Mouse (Mus musculus): ENCODE measurements around the gene Ifrd1. TPM values are rescaled to one million over a fixed set of nuclear protein-coding genes. Genes with fewer than 3 reads are reported as not detected.
A peak's percentile ranks its signal among the peaks of the same experiment; 100 is the strongest.
"Not testable (repeated sequence)": the region's sequence is repeated elsewhere in the genome, so short reads cannot be mapped to it uniquely, and the experiment has no call there.

Gene Ifrd1
- polyA plus RNA-seq, 1 experiment from 2014 or later: 92.3 TPM

DNA sequence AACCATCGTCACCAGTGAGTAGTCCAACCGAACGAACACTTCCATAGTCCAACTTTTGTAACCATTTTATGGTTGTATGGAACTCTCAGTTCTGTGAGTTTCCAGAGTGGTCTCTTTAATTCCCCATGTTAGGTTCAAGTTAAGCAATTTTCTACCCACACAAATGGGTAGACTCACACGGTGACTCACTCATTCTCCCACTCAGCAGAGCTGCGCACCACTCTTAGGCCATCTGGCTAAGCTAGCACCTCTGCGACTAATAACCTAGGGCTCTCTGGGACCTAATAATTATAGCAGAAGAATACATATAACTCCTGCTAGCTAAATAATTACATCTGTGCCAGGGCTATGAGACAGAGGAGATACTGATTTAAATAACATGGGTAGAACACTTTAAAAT, 14.7 kb upstream of the Ifrd1 start:
- no peak overlapping the region for H3K4me2 ChIP-seq (ENCODE audit: low read depth, low read length)
- no peaks in the 10 kb centered on the region for H3K9me3 ChIP-seq (replicated peaks; ENCODE audit: control insufficient read depth, low read length)
- H3K27me3 ChIP-seq (ENCODE audit: control insufficient read depth, insufficient read depth, low read length): no peaks in the 10 kb centered on the region
- H3K4me3 ChIP-seq (replicated peaks; ENCODE audit: low read length): no peak overlapping the region
- WGBS: 97% methylated on average over 6 of the region's 6 CpGs
- H3K4me1 ChIP-seq (ENCODE audit: control insufficient read depth, insufficient read depth, low read length): no peaks in the 10 kb centered on the region
- no peak overlapping the region for H3K9ac ChIP-seq (ENCODE audit: low read length)
- H3K36me3 ChIP-seq (ENCODE audit: control insufficient read depth, insufficient read depth, low read length): no peaks in the 10 kb centered on the region
- no peak for ATAC-seq (ENCODE audit: insufficient read depth, low FRiP score)
- no peak overlapping the region for H3K27ac ChIP-seq (ENCODE audit: low read length)

- H3K27ac ChIP-seq (ENCODE audit: low read length): no peak overlapping the region
- no peaks in the 10 kb centered on the region for H3K36me3 ChIP-seq (ENCODE audit: control insufficient read depth, insufficient read depth, low read length)
- H3K4me3 ChIP-seq (replicated peaks; ENCODE audit: low read length): no peak overlapping the region
- H3K4me1 ChIP-seq (ENCODE audit: control insufficient read depth, insufficient read depth, low read length): no peaks in the 10 kb centered on the region
- no peak overlapping the region for H3K4me2 ChIP-seq (ENCODE audit: low read depth, low read length)
- no peak for ATAC-seq (ENCODE audit: insufficient read depth, low FRiP score)
- no peak overlapping the region for H3K9ac ChIP-seq (ENCODE audit: low read length)
- no peaks in the 10 kb centered on the region for H3K9me3 ChIP-seq (replicated peaks; ENCODE audit: control insufficient read depth, low read length)
- H3K27me3 ChIP-seq (ENCODE audit: control insufficient read depth, insufficient read depth, low read length): no peaks in the 10 kb centered on the region
- 86% methylated on average over 6 of the region's 6 CpGs for WGBS
These were observed 10.2 kb upstream of the Ifrd1 start for GRCm38 (mm10) chr12:40258462-40259000.

DNA sequence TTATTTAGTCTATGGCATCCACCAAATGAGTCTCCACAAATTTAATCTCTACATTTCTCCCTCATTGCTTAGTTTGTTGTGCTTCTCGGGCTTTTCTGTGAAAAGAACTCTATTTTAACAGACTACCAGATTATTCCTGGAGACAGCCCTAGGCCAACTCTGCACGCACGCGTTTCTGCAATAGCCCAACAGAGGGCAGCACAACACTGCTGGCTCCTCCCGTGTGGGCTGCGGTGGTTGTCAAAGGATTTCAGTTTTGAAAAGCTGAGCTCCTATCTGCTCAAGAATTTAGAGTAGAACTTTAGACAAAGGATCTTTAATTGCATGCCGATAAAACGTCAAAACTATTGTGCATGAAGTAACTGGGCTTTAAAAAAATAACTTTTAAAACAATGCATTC, 8.9 kb upstream of the Ifrd1 start:
- Histone ChIP-seq H3K4me1 (ENCODE audit: control insufficient read depth, insufficient read depth, low read length) (no peaks in the 10 kb centered on the region), H3K27ac (ENCODE audit: low read length) (no peak overlapping the region), H3K9ac (ENCODE audit: low read length) (no peak overlapping the region), H3K36me3 (ENCODE audit: control insufficient read depth, insufficient read depth, low read length) (no peaks in the 10 kb centered on the region), H3K9me3 (replicated peaks; ENCODE audit: control insufficient read depth, low read length) (no peaks in the 10 kb centered on the region), H3K27me3 (ENCODE audit: control insufficient read depth, insufficient read depth, low read length) (no peaks in the 10 kb centered on the region), H3K4me2 (ENCODE audit: low read depth, low read length) (no peak overlapping the region), H3K4me3 (replicated peaks; ENCODE audit: low read length) (no peak overlapping the region)
- ATAC-seq (ENCODE audit: insufficient read depth, low FRiP score): no peak
- WGBS: 1% methylated on average over 8 of the region's 8 CpGs

DNA sequence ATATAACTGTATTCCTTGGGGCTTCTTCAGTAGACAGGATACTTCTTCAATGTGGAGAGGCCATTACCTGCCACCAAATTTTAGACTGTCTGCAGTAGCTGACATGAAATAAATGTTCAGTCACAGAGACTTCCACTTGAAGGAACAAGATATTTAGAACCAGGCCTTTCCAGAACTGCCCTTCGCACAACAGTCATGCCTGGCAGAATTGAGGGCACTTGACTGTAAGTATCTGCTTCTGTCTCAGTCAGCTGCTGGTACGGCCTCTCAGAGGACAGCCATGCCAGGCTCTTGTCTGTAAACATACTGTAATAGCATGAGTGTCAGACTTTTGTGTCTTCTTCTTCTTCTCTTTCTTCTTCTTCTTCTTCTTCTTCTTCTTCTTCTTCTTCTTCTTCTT, 8.2 kb upstream of the Ifrd1 start:
- 92% methylated on average over 2 of the region's 2 CpGs for WGBS
- no peak for ATAC-seq (ENCODE audit: insufficient read depth, low FRiP score)

DNA sequence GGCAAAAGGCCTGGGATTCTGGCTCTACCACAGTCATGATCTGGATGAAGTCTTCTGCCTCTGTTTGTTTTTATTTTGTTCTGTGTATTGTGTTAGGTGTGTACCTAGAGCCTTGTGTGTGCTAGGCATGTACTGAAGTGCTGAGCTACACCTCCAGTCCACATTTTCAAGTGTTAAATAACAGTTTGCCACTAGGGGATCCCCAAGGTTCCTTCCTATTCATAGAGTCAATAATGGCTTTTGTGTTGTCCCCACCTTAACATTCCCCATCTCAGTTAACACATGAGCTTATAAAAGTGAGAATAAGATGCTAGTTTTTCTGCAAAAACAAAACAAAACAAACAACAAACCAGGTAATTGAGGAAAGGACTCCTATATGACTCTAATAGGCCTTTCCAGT, 7.7 kb upstream of the Ifrd1 start:
- Histone ChIP-seq H3K36me3 (ENCODE audit: control insufficient read depth, insufficient read depth, low read length) (no peaks in the 10 kb centered on the region), H3K9ac (ENCODE audit: low read length) (no peak overlapping the region), H3K4me1 (ENCODE audit: control insufficient read depth, insufficient read depth, low read length) (no peaks in the 10 kb centered on the region), H3K9me3 (replicated peaks; ENCODE audit: control insufficient read depth, low read length) (no peaks in the 10 kb centered on the region), H3K27ac (ENCODE audit: low read length) (no peak overlapping the region), H3K27me3 (ENCODE audit: control insufficient read depth, insufficient read depth, low read length) (no peaks in the 10 kb centered on the region), H3K4me3 (replicated peaks; ENCODE audit: low read length) (no peak overlapping the region), H3K4me2 (ENCODE audit: low read depth, low read length) (no peak overlapping the region)
- no peak for ATAC-seq (ENCODE audit: insufficient read depth, low FRiP score)

More for the DNA sequence above, 8.2 kb upstream of the Ifrd1 start:
- Histone ChIP-seq H3K4me3 (replicated peaks; ENCODE audit: low read length) (no peak overlapping the region), H3K36me3 (ENCODE audit: control insufficient read depth, insufficient read depth, low read length) (no peaks in the 10 kb centered on the region), H3K27ac (ENCODE audit: low read length) (no peak overlapping the region), H3K4me1 (ENCODE audit: control insufficient read depth, insufficient read depth, low read length) (no peaks in the 10 kb centered on the region), H3K4me2 (ENCODE audit: low read depth, low read length) (no peak overlapping the region), H3K9ac (ENCODE audit: low read length) (no peak overlapping the region), H3K27me3 (ENCODE audit: control insufficient read depth, insufficient read depth, low read length) (no peaks in the 10 kb centered on the region), H3K9me3 (replicated peaks; ENCODE audit: control insufficient read depth, low read length) (no peaks in the 10 kb centered on the region)

GRCm38 (mm10) chr12:40255310-40255709, 7.0 kb upstream of the Ifrd1 start:
- H3K4me2 ChIP-seq (ENCODE audit: low read depth, low read length); H3K36me3 ChIP-seq (ENCODE audit: control insufficient read depth, insufficient read depth, low read length); H3K27ac ChIP-seq (ENCODE audit: low read length); ATAC-seq (ENCODE audit: insufficient read depth, low FRiP score); H3K9ac ChIP-seq (ENCODE audit: low read length); H3K27me3 ChIP-seq (ENCODE audit: control insufficient read depth, insufficient read depth, low read length); H3K9me3 ChIP-seq (replicated peaks; ENCODE audit: control insufficient read depth, low read length); H3K4me1 ChIP-seq (ENCODE audit: control insufficient read depth, insufficient read depth, low read length); H3K4me3 ChIP-seq (replicated peaks; ENCODE audit: low read length): not testable (repeated sequence)
- WGBS: 73% methylated on average over 4 of the region's 4 CpGs

GRCm38 (mm10) chr12:40254729-40255128, 6.4 kb upstream of the Ifrd1 start:
- Histone ChIP-seq H3K4me2 (ENCODE audit: low read depth, low read length) (no peak overlapping the region), H3K27ac (ENCODE audit: low read length) (no peak overlapping the region), H3K27me3 (ENCODE audit: control insufficient read depth, insufficient read depth, low read length) (no peaks in the 10 kb centered on the region), H3K4me3 (replicated peaks; ENCODE audit: low read length) (no peak overlapping the region), H3K4me1 (ENCODE audit: control insufficient read depth, insufficient read depth, low read length) (no peaks in the 10 kb centered on the region), H3K9ac (ENCODE audit: low read length) (no peak overlapping the region), H3K9me3 (replicated peaks; ENCODE audit: control insufficient read depth, low read length) (no peaks in the 10 kb centered on the region), H3K36me3 (ENCODE audit: control insufficient read depth, insufficient read depth, low read length) (no peaks in the 10 kb centered on the region)
- no peak for ATAC-seq (ENCODE audit: insufficient read depth, low FRiP score)
- 79% methylated on average over 11 of the region's 11 CpGs for WGBS

- WGBS: 64% methylated on average over 5 of the region's 5 CpGs
- no peak for ATAC-seq (ENCODE audit: insufficient read depth, low FRiP score)
These were observed 4.9 kb upstream of the Ifrd1 start for GRCm38 (mm10) chr12:40253241-40253640.

DNA sequence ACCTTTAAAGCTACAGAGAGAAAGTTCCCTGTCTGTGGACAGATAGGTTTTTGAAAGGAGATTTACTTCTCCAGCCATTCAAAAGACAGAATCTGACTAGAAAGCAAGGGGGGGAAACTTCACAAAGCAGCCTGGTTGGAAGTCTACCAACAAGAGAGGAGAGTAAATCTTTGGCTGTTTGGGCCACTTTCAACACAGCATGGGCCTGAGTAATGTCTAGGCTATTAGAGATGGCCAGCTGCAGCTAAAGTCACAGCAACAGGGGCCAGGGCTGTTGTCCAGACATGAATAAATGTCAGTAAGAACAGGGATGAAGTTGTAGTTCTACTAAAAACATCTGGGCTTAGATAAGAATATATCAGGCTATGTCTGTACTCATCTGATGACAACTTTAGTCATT, 2.0 kb upstream of the Ifrd1 start:
- H3K4me1 ChIP-seq (ENCODE audit: control insufficient read depth, insufficient read depth, low read length): peaks cover 8% of the 10 kb centered on the region; the same call in 1 of the 2 replicates
- no peak for ATAC-seq (ENCODE audit: insufficient read depth, low FRiP score)
- H3K9me3 ChIP-seq (replicated peaks; ENCODE audit: control insufficient read depth, low read length): no peaks in the 10 kb centered on the region
- H3K4me2 ChIP-seq (ENCODE audit: low read depth, low read length): no peak overlapping the region
- H3K27me3 ChIP-seq (ENCODE audit: control insufficient read depth, insufficient read depth, low read length): no peaks in the 10 kb centered on the region
- no peak overlapping the region for H3K9ac ChIP-seq (ENCODE audit: low read length)
- H3K4me3 ChIP-seq (replicated peaks; ENCODE audit: low read length): no peak overlapping the region
- H3K36me3 ChIP-seq (ENCODE audit: control insufficient read depth, insufficient read depth, low read length): no peaks in the 10 kb centered on the region
- H3K27ac ChIP-seq (ENCODE audit: low read length): no peak overlapping the region

More at GRCm38 (mm10) chr12:40253241-40253640, 4.9 kb upstream of the Ifrd1 start:
- no peak overlapping the region for H3K9ac ChIP-seq (ENCODE audit: low read length)
- H3K9me3 ChIP-seq (replicated peaks; ENCODE audit: control insufficient read depth, low read length): no peaks in the 10 kb centered on the region
- H3K27me3 ChIP-seq (ENCODE audit: control insufficient read depth, insufficient read depth, low read length): no peaks in the 10 kb centered on the region
- H3K4me1 ChIP-seq (ENCODE audit: control insufficient read depth, insufficient read depth, low read length): no peaks in the 10 kb centered on the region
- H3K4me3 ChIP-seq (replicated peaks; ENCODE audit: low read length): no peak overlapping the region
- H3K4me2 ChIP-seq (ENCODE audit: low read depth, low read length): no peak overlapping the region
- no peak overlapping the region for H3K27ac ChIP-seq (ENCODE audit: low read length)
- no peaks in the 10 kb centered on the region for H3K36me3 ChIP-seq (ENCODE audit: control insufficient read depth, insufficient read depth, low read length)

- no peaks in the 10 kb centered on the region for H3K27me3 ChIP-seq (ENCODE audit: control insufficient read depth, insufficient read depth, low read length)
- ATAC-seq (ENCODE audit: insufficient read depth, low FRiP score): peak; percentile 90
- 56% methylated on average over 6 of the region's 6 CpGs for WGBS
- no peak overlapping the region for H3K4me3 ChIP-seq (replicated peaks; ENCODE audit: low read length)
- no peak overlapping the region for H3K4me2 ChIP-seq (ENCODE audit: low read depth, low read length)
- no peaks in the 10 kb centered on the region for H3K36me3 ChIP-seq (ENCODE audit: control insufficient read depth, insufficient read depth, low read length)
- H3K27ac ChIP-seq (ENCODE audit: low read length): 0 out of 2 replicates have a peak overlapping the region, but pooled peaks have one; percentile 30
- no peak overlapping the region for H3K9ac ChIP-seq (ENCODE audit: low read length)
- no peaks in the 10 kb centered on the region for H3K9me3 ChIP-seq (replicated peaks; ENCODE audit: control insufficient read depth, low read length)
- peaks cover 8% of the 10 kb centered on the region; the same call in 1 of the 2 replicates for H3K4me1 ChIP-seq (ENCODE audit: control insufficient read depth, insufficient read depth, low read length)
These were observed 328 bp downstream of the Ifrd1 start for GRCm38 (mm10) chr12:40247976-40248375.

Data from stomach, embryonic 16.5 days (tissue).